Mouse (Mus musculus) bone marrow, adult 2 months (tissue): Measurements from ENCODE around the gene Slc48a1.
A peak's percentile ranks its signal among the peaks of the same experiment; 100 is the strongest.

Experiments used
- CTCF ChIP-seq: fragments of 200-500 bp; IDR thresholded peaks from 2 replicates; pipeline ENCODE4 v1.5.1; 2011; ENCODE audit warnings: low read length, control low read depth; ENCODE audit not compliant: control insufficient read depth, insufficient read depth
- POLR2A ChIP-seq: fragments of 200-500 bp; IDR thresholded peaks from 2 replicates; pipeline ENCODE4 v1.6.1; 2011; ENCODE audit warnings: low read depth, mild to moderate bottlenecking, control low read depth, low read length, borderline replicate concordance; ENCODE audit not compliant: control insufficient read depth

GRCm38 (mm10) chr15:97767280-97768186 lies 10.8 kb upstream of the Slc48a1 start, which contains the start of gene Rapgef3:
- TF ChIP-seq CTCF (peak; percentile 54; the same call in 1 of the 2 replicates), POLR2A (0 out of 2 replicates have a peak, but pooled peaks have one; percentile 50)
